Mouse (Mus musculus) intestine, embryonic 15.5 days (tissue): ENCODE measurements around the gene Nuak1. TPM values are rescaled to one million over a fixed set of nuclear protein-coding genes. Genes with fewer than 3 reads are reported as not detected.

Experiments used
- ATAC-seq: fragments of 200-750 bp; cut with Nextera tagmentation; 2 replicates; pipeline ENCODE4 v1.8.0; 2017; ENCODE audit warnings: moderate TSS enrichment, moderate library complexity
- H3K27ac ChIP-seq: fragments of 300-500 bp; sonication (generic); 2 replicates; pipeline ENCODE4 v1.5.1; 2015; ENCODE audit warnings: mild to moderate bottlenecking, inconsistent platforms
- H3K27me3 ChIP-seq: fragments of 300-500 bp; sonication (generic); replicated peaks from 2 replicates; pipeline ENCODE4 v1.6.1; 2015; ENCODE audit warnings: inconsistent platforms
- H3K36me3 ChIP-seq: fragments of 300-500 bp; sonication (generic); 2 replicates; pipeline ENCODE4 v1.6.1; 2015; ENCODE audit warnings: inconsistent platforms
- H3K4me1 ChIP-seq: fragments of 300-500 bp; sonication (generic); replicated peaks from 2 replicates; pipeline ENCODE4 v1.6.1; 2015; ENCODE audit warnings: inconsistent platforms
- H3K4me2 ChIP-seq: fragments of 300-500 bp; sonication (generic); replicated peaks from 2 replicates; pipeline ENCODE4 v1.6.1; 2015; ENCODE audit warnings: mild to moderate bottlenecking, inconsistent platforms
- H3K4me3 ChIP-seq: fragments of 300-500 bp; sonication (generic); replicated peaks from 2 replicates; pipeline ENCODE4 v1.5.1; 2015; ENCODE audit warnings: inconsistent platforms
- H3K9ac ChIP-seq: fragments of 300-500 bp; sonication (generic); 2 replicates; pipeline ENCODE4 v1.6.1; 2015; ENCODE audit warnings: inconsistent platforms
- H3K9me3 ChIP-seq: fragments of 300-500 bp; sonication (generic); 2 replicates; pipeline ENCODE4 v1.6.1; 2016; ENCODE audit warnings: inconsistent platforms
- WGBS: fragments of 180-500 bp; shearing (Covaris S2); methylation state at CpG from one replicate; pipeline ENCODE4 v1.1.7; 2015; 5-methylcytosine and 5-hydroxymethylcytosine counted together
- polyA plus RNA-seq: library from polyadenylated mRNA; unstranded; fragments of >200 nt; fragmentation: Nextera tagmentation; extraction: Ambion mirVana; gene quantifications from 2 replicates; pipeline ENCODE4 v1.2.1, GENCODE M21; 2015

The Nuak1 gene
- polyA plus RNA-seq, 1 experiment from 2014 or later = 0.92 TPM

GRCm38 (mm10) chr10:84400037-84400681 lies 40.2 kb downstream of the Nuak1 start:
- ATAC-seq = no peak
- peaks cover 3% of the 10 kb centered on the region; the same call in 1 of the 2 replicates for H3K4me1 ChIP-seq
- H3K27me3 ChIP-seq = no peaks in the 10 kb centered on the region
- H3K4me3 ChIP-seq = no peak overlapping the region
- WGBS = 60% methylated on average over 7 of the region's 7 CpGs
- no peaks in the 10 kb centered on the region for H3K36me3 ChIP-seq
- no peak overlapping the region for H3K4me2 ChIP-seq
- H3K27ac ChIP-seq = no peak overlapping the region
- no peaks in the 10 kb centered on the region for H3K9me3 ChIP-seq
- H3K9ac ChIP-seq = no peak overlapping the region

- no peaks in the 10 kb centered on the region for H3K36me3 ChIP-seq
- ATAC-seq = no peak
- H3K27me3 ChIP-seq = no peaks in the 10 kb centered on the region
- no peak overlapping the region for H3K4me3 ChIP-seq
- no peak overlapping the region for H3K9ac ChIP-seq
- no peaks in the 10 kb centered on the region for H3K9me3 ChIP-seq
- WGBS = 72% methylated on average over 4 of the region's 4 CpGs
- H3K4me1 ChIP-seq = peaks cover 10% of the 10 kb centered on the region
- H3K4me2 ChIP-seq = no peak overlapping the region
- H3K27ac ChIP-seq = no peak overlapping the region
Observed at GRCm38 (mm10) chr10:84397276-84397675, 43.1 kb downstream of the Nuak1 start.

- no peak overlapping the region for H3K4me2 ChIP-seq
- H3K36me3 ChIP-seq = no peaks in the 10 kb centered on the region
- H3K9me3 ChIP-seq = no peaks in the 10 kb centered on the region
- H3K9ac ChIP-seq = no peak overlapping the region
- ATAC-seq = peak; percentile 59
- WGBS = 72% methylated on average over 8 of the region's 8 CpGs
- no peak overlapping the region for H3K27ac ChIP-seq
- H3K27me3 ChIP-seq = no peaks in the 10 kb centered on the region
- no peak overlapping the region for H3K4me3 ChIP-seq
- H3K4me1 ChIP-seq = peaks cover 12% of the 10 kb centered on the region
Observed at GRCm38 (mm10) chr10:84395885-84396659, 44.3 kb downstream of the Nuak1 start.

- Histone ChIP-seq H3K9ac (no peak overlapping the region), H3K4me3 (no peak overlapping the region), H3K4me2 (no peak overlapping the region), H3K27me3 (no peaks in the 10 kb centered on the region), H3K9me3 (no peaks in the 10 kb centered on the region), H3K4me1 (peaks cover 12% of the 10 kb centered on the region), H3K36me3 (no peaks in the 10 kb centered on the region), H3K27ac (no peak overlapping the region; the same call in 1 of the 2 replicates)
- ATAC-seq = no peak
- 75% methylated on average over 5 of the region's 5 CpGs for WGBS
Observed at GRCm38 (mm10) chr10:84395259-84395658, 45.1 kb downstream of the Nuak1 start.

GRCm38 (mm10) chr10:84393881-84394280 lies 46.5 kb downstream of the Nuak1 start:
- no peak for ATAC-seq
- no peak overlapping the region for H3K9ac ChIP-seq

GRCm38 (mm10) chr10:84393405-84393804 lies 47.0 kb downstream of the Nuak1 start:
- ATAC-seq = no peak

More at GRCm38 (mm10) chr10:84393881-84394280, 46.5 kb downstream of the Nuak1 start:
- H3K27me3 ChIP-seq = no peaks in the 10 kb centered on the region
- no peak overlapping the region for H3K4me3 ChIP-seq
- no peaks in the 10 kb centered on the region for H3K9me3 ChIP-seq
- H3K27ac ChIP-seq = no peak overlapping the region
- H3K4me2 ChIP-seq = no peak overlapping the region
- H3K4me1 ChIP-seq = peaks cover 17% of the 10 kb centered on the region
- H3K36me3 ChIP-seq = no peaks in the 10 kb centered on the region
- WGBS = 52% methylated on average over 12 of the region's 12 CpGs

GRCm38 (mm10) chr10:84392723-84393081 lies 47.7 kb downstream of the Nuak1 start:
- WGBS = 79% methylated on average over 3 of the region's 3 CpGs
- peak overlapping the region; percentile 29; the same call in 1 of the 2 replicates for H3K27ac ChIP-seq
- no peak overlapping the region for H3K4me3 ChIP-seq
- no peaks in the 10 kb centered on the region for H3K27me3 ChIP-seq
- H3K36me3 ChIP-seq = no peaks in the 10 kb centered on the region
- 0 out of 2 replicates have a peak overlapping the region, but pooled peaks have one; percentile 12 for H3K4me2 ChIP-seq
- ATAC-seq = no peak
- no peak overlapping the region for H3K9ac ChIP-seq
- no peaks in the 10 kb centered on the region for H3K9me3 ChIP-seq
- peaks cover 28% of the 10 kb centered on the region for H3K4me1 ChIP-seq

More at GRCm38 (mm10) chr10:84393405-84393804, 47.0 kb downstream of the Nuak1 start:
- no peak overlapping the region for H3K4me3 ChIP-seq
- whole genome bisulfite sequencing = 48% methylated on average over 9 of the region's 9 CpGs
- no peak overlapping the region for H3K9ac ChIP-seq
- H3K4me2 ChIP-seq = no peak overlapping the region
- no peaks in the 10 kb centered on the region for H3K36me3 ChIP-seq
- H3K27me3 ChIP-seq = no peaks in the 10 kb centered on the region
- peaks cover 21% of the 10 kb centered on the region for H3K4me1 ChIP-seq
- no peak overlapping the region for H3K27ac ChIP-seq
- H3K9me3 ChIP-seq = no peaks in the 10 kb centered on the region

GRCm38 (mm10) chr10:84392027-84392722 lies 48.2 kb downstream of the Nuak1 start:
- no peaks in the 10 kb centered on the region for H3K27me3 ChIP-seq
- H3K4me3 ChIP-seq = no peak overlapping the region
- H3K9me3 ChIP-seq = no peaks in the 10 kb centered on the region
- 23% methylated on average over 14 of the region's 14 CpGs for WGBS
- no peak overlapping the region for H3K9ac ChIP-seq
- no peak for ATAC-seq
- H3K36me3 ChIP-seq = no peaks in the 10 kb centered on the region
- peaks cover 28% of the 10 kb centered on the region for H3K4me1 ChIP-seq
- H3K27ac ChIP-seq = peak overlapping the region; percentile 29; the same call in 1 of the 2 replicates
- 0 out of 2 replicates have a peak overlapping the region, but pooled peaks have one; percentile 12 for H3K4me2 ChIP-seq

GRCm38 (mm10) chr10:84389707-84390106 lies 50.7 kb downstream of the Nuak1 start:
- peaks cover 25% of the 10 kb centered on the region for H3K4me1 ChIP-seq
- no peak overlapping the region for H3K4me3 ChIP-seq
- H3K9ac ChIP-seq = no peak overlapping the region
- H3K36me3 ChIP-seq = no peaks in the 10 kb centered on the region
- no peaks in the 10 kb centered on the region for H3K27me3 ChIP-seq
- no peak overlapping the region for H3K4me2 ChIP-seq
- H3K9me3 ChIP-seq = no peaks in the 10 kb centered on the region
- no peak for ATAC-seq
- 86% methylated on average over 5 of the region's 5 CpGs for WGBS
- no peak overlapping the region for H3K27ac ChIP-seq

GRCm38 (mm10) chr10:84388357-84389141 lies 51.8 kb downstream of the Nuak1 start:
- H3K4me3 ChIP-seq = no peak overlapping the region
- H3K9ac ChIP-seq = no peak overlapping the region
- ATAC-seq = peak; percentile 48
- no peaks in the 10 kb centered on the region for H3K36me3 ChIP-seq
- 37% methylated on average over 22 of the region's 22 CpGs for WGBS
- H3K4me2 ChIP-seq = peak overlapping the region; percentile 41
- 0 out of 2 replicates have a peak overlapping the region, but pooled peaks have one; percentile 36 for H3K27ac ChIP-seq
- no peaks in the 10 kb centered on the region for H3K9me3 ChIP-seq
- H3K4me1 ChIP-seq = peaks cover 27% of the 10 kb centered on the region
- H3K27me3 ChIP-seq = no peaks in the 10 kb centered on the region

GRCm38 (mm10) chr10:84387338-84387737 lies 53.1 kb downstream of the Nuak1 start:
- Histone ChIP-seq H3K4me1 (peaks cover 28% of the 10 kb centered on the region), H3K27ac (0 out of 2 replicates have a peak overlapping the region, but pooled peaks have one; percentile 0), H3K4me2 (no peak overlapping the region), H3K4me3 (no peak overlapping the region), H3K9ac (no peak overlapping the region), H3K36me3 (no peaks in the 10 kb centered on the region), H3K9me3 (no peaks in the 10 kb centered on the region), H3K27me3 (no peaks in the 10 kb centered on the region)
- no peak for ATAC-seq
- WGBS = 65% methylated on average over 4 of the region's 4 CpGs
